Mouse (Mus musculus): ENCODE data around the gene Gm17349.

Gm17349 gene

DNA sequence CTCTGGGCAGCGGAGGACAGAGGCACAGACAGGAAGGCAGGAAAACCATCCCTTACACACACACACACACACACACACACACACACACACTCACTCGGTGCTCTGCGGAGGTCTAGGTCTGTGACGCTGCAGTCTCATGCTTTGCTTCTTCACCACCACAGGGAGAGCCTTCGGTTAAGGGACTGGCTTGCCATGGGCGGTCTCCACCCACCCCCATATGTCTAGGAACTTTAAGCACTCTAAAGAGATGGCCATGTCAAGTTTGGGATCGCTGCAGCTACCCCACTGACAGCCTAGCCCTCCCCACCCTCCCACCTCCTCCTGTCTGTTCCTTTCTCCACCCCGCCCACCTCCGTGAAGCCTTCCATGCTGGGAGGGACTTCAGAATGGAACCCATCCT, 49.3 kb downstream of the Gm17349 start:
- no peak for DNase-seq

- no peak for DNase-seq
Observed at GRCm38 (mm10) chr15:99653876-99654275, 51.4 kb downstream of the Gm17349 start.

- no peak for DNase-seq
Observed at GRCm38 (mm10) chr15:99653291-99653690, 52.0 kb downstream of the Gm17349 start.

Measured in cerebellum, adult 11 months (tissue).